Mouse (Mus musculus) embryonic fibroblast, embryonic 13.5 days (primary cell): ENCODE results near the gene Cwh43. TPM values are rescaled to one million over a fixed set of nuclear protein-coding genes. Genes with fewer than 3 reads are reported as not detected.

Experiments used
- H3K27ac ChIP-seq: 2 replicates; pipeline ENCODE4 v1.5.1; 2012; ENCODE audit warnings: low read length, control low read depth, inconsistent platforms; ENCODE audit not compliant: insufficient read depth
- H3K4me1 ChIP-seq: 2 replicates; pipeline ENCODE4 v1.6.1; 2011; ENCODE audit warnings: low read length; ENCODE audit not compliant: control insufficient read depth, insufficient read depth
- H3K4me3 ChIP-seq: 2 replicates; pipeline ENCODE4 v1.5.1; 2011; ENCODE audit warnings: mild to moderate bottlenecking, control low read depth, low read length; ENCODE audit not compliant: insufficient read depth
- CTCF ChIP-seq: IDR thresholded peaks from 2 replicates; pipeline ENCODE4 v1.5.1; 2011; ENCODE audit warnings: mild to moderate bottlenecking, control low read depth, low read length, moderate library complexity, borderline replicate concordance; ENCODE audit not compliant: insufficient read depth
- POLR2A ChIP-seq: IDR thresholded peaks from 2 replicates; pipeline ENCODE4 v1.6.1; 2011; ENCODE audit warnings: low read depth, mild to moderate bottlenecking, control low read depth, low read length, moderate library complexity
- polyA plus RNA-seq: library from polyadenylated mRNA; stranded (reverse); fragments of >200 nt; gene quantifications from 2 replicates; pipeline ENCODE4 v1.2.4, GENCODE M21; 2011; ENCODE audit warnings: low read depth; ENCODE audit not compliant: missing spikeins, insufficient read length

Gene Cwh43
- polyA plus RNA-seq, 1 experiment: not detected

GRCm38 (mm10) chr5:73491837-73492720 is 86.2 kb downstream of the Cwh43 start:
- H3K4me3 ChIP-seq: peak overlapping the region; percentile 84
- TF ChIP-seq POLR2A (peak; percentile 59), CTCF (no peak)
- no peak overlapping the region for H3K27ac ChIP-seq
- no peaks in the 10 kb centered on the region for H3K4me1 ChIP-seq

- TF ChIP-seq POLR2A: no peak
- no peak for TF ChIP-seq CTCF
- Histone ChIP-seq H3K27ac (no peak overlapping the region), H3K4me1 (no peaks in the 10 kb centered on the region), H3K4me3 (no peak overlapping the region)
These were observed 91.5 kb downstream of the Cwh43 start for GRCm38 (mm10) chr5:73497401-73497800.

GRCm38 (mm10) chr5:73498559-73498958 is 92.7 kb downstream of the Cwh43 start:
- Histone ChIP-seq H3K4me3 (no peak overlapping the region), H3K27ac (no peak overlapping the region), H3K4me1 (no peaks in the 10 kb centered on the region)
- TF ChIP-seq CTCF: no peak
- TF ChIP-seq POLR2A: no peak

- H3K4me3 ChIP-seq: no peak overlapping the region
- no peaks in the 10 kb centered on the region for H3K4me1 ChIP-seq
- no peak overlapping the region for H3K27ac ChIP-seq
- no peak for TF ChIP-seq POLR2A
- no peak for TF ChIP-seq CTCF
These were observed 95.1 kb downstream of the Cwh43 start for GRCm38 (mm10) chr5:73500867-73501440.

DNA sequence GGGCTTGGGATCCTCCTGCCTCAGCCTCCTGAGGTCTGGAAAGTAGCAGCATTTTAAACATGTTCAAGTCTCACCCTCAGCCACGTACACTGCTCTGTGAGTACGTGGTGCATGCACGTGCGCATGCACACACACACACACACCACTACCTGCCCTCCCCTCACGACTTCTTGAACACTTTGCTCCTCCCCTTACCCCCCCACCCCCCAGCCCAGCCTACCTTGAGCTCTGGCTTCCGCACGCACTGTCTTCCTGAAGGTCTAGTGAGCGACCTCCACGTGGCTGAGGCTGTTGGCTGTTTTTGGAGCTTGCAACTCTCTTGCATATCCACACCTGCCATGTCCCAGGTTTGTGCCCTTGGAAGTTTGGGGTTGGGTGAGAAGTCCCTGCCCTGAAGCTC is 96.5 kb downstream of the Cwh43 start:
- Histone ChIP-seq H3K4me3 (no peak overlapping the region), H3K4me1 (no peaks in the 10 kb centered on the region), H3K27ac (no peak overlapping the region)
- TF ChIP-seq CTCF (no peak), POLR2A (no peak)

Other genes with a start within 250 kb of the Cwh43 start
- 55.5 and 59.2 TPM in 2 replicates for gene Fryl, start 149.5 kb upstream of the Cwh43 start, polyA plus RNA-seq
- 426 and 477 TPM in 2 replicates for gene Ociad1, start 113.3 kb upstream of the Cwh43 start, polyA plus RNA-seq
- gene Ociad2, start 65.0 kb upstream of the Cwh43 start, polyA plus RNA-seq: 18.0 and 25.0 TPM in 2 replicates
- 27.9 and 36.4 TPM in 2 replicates for gene Dcun1d4, start 74.9 kb downstream of the Cwh43 start, polyA plus RNA-seq
- not detected in 2 replicates for gene Lrrc66, start 226.5 kb downstream of the Cwh43 start, polyA plus RNA-seq
- 21.4 and 31.6 TPM in 2 replicates for gene Sgcb, start 241.7 kb downstream of the Cwh43 start, polyA plus RNA-seq
- 0.25 and 0.97 TPM in 2 replicates for gene Spata18, start 245.3 kb downstream of the Cwh43 start, polyA plus RNA-seq